Mouse (Mus musculus): ENCODE measurements around the gene Sparc.

Gene Sparc

GRCm38 (mm10) chr11:55365840-55366239, 57.1 kb downstream of the Sparc start:
- DNase-seq (ENCODE audit: low read depth, low spot score), result no peak

GRCm38 (mm10) chr11:55365242-55365641, 57.7 kb downstream of the Sparc start:
- no peak for DNase-seq (ENCODE audit: low read depth, low spot score)

GRCm38 (mm10) chr11:55364662-55365061, 58.3 kb downstream of the Sparc start:
- DNase-seq (ENCODE audit: low read depth, low spot score), result no peak

- no peak for DNase-seq (ENCODE audit: low read depth, low spot score)
Measured at GRCm38 (mm10) chr11:55358094-55358783, 64.7 kb downstream of the Sparc start.

GRCm38 (mm10) chr11:55356846-55357245, 66.1 kb downstream of the Sparc start:
- DNase-seq (ENCODE audit: low read depth, low spot score), result no peak

Data from A20 (cell line).